Mouse (Mus musculus): ENCODE measurements at regions not wholly inside any gene's neighbourhood (a gene's known extent, or its start where the extent isn't known, plus 50 kb on each side); places are given as distances from the start of the nearest gene placed in this dataset.

GRCm38 (mm10) chr13:28571716-28572115, 314.4 kb downstream of the Gm11361 start:
- Histone ChIP-seq H3K27ac (no peak overlapping the region), H3K4me1 (replicated peaks; ENCODE audit: insufficient read depth, low read length) (no peaks in the 10 kb centered on the region), H3K36me3 (ENCODE audit: insufficient read depth, low read length) (no peaks in the 10 kb centered on the region), H3K27me3 (ENCODE audit: insufficient read depth, low read length) (no peaks in the 10 kb centered on the region), H3K4me2 (ENCODE audit: low read length) (no peak overlapping the region), H3K4me3 (replicated peaks; ENCODE audit: low read depth, low read length) (no peak overlapping the region), H3K9ac (ENCODE audit: low read depth, low read length) (no peak overlapping the region), H3K9me3 (replicated peaks; ENCODE audit: low read length) (no peaks in the 10 kb centered on the region)
- 82% methylated on average over 5 of the region's 5 CpGs for WGBS
- ATAC-seq (replicated peaks; ENCODE audit: low FRiP score, low read depth) (no peak), DNase-seq (ENCODE audit: low spot score) (no peak)
- TF ChIP-seq CTCF (IDR thresholded peaks at IDR 0.05; ENCODE audit: low read depth): no peak

- H3K27ac ChIP-seq: no peak overlapping the region
- H3K9me3 ChIP-seq (replicated peaks; ENCODE audit: low read length): no peaks in the 10 kb centered on the region
- TF ChIP-seq CTCF (IDR thresholded peaks at IDR 0.05; ENCODE audit: low read depth): no peak
- H3K4me1 ChIP-seq (replicated peaks; ENCODE audit: insufficient read depth, low read length): no peaks in the 10 kb centered on the region
- WGBS: 91% methylated on average over 2 of the region's 2 CpGs
- no peaks in the 10 kb centered on the region for H3K27me3 ChIP-seq (ENCODE audit: insufficient read depth, low read length)
- no peak overlapping the region for H3K9ac ChIP-seq (ENCODE audit: low read depth, low read length)
- no peak for ATAC-seq (replicated peaks; ENCODE audit: low FRiP score, low read depth)
- H3K36me3 ChIP-seq (ENCODE audit: insufficient read depth, low read length): no peaks in the 10 kb centered on the region
- no peak for DNase-seq (ENCODE audit: low spot score)
- no peak overlapping the region for H3K4me3 ChIP-seq (replicated peaks; ENCODE audit: low read depth, low read length)
- H3K4me2 ChIP-seq (ENCODE audit: low read length): no peak overlapping the region
Observed at GRCm38 (mm10) chr13:28563585-28563984, 306.3 kb downstream of the Gm11361 start.

- no peaks in the 10 kb centered on the region for H3K36me3 ChIP-seq (ENCODE audit: insufficient read depth, low read length)
- ATAC-seq (replicated peaks; ENCODE audit: low FRiP score, low read depth): no peak
- no peak overlapping the region for H3K4me2 ChIP-seq (ENCODE audit: low read length)
- H3K9me3 ChIP-seq (replicated peaks; ENCODE audit: low read length): no peaks in the 10 kb centered on the region
- no peak overlapping the region for H3K9ac ChIP-seq (ENCODE audit: low read depth, low read length)
- no peaks in the 10 kb centered on the region for H3K27me3 ChIP-seq (ENCODE audit: insufficient read depth, low read length)
- no peak overlapping the region for H3K4me3 ChIP-seq (replicated peaks; ENCODE audit: low read depth, low read length)
- no peak overlapping the region for H3K27ac ChIP-seq
- no peak for DNase-seq (ENCODE audit: low spot score)
- no peaks in the 10 kb centered on the region for H3K4me1 ChIP-seq (replicated peaks; ENCODE audit: insufficient read depth, low read length)
- WGBS: 80% methylated on average over 2 of the region's 2 CpGs
- TF ChIP-seq CTCF (IDR thresholded peaks at IDR 0.05; ENCODE audit: low read depth): no peak
Observed at GRCm38 (mm10) chr13:28560081-28560480, 302.8 kb downstream of the Gm11361 start.

- WGBS: 66% methylated on average over 4 of the region's 4 CpGs
- Histone ChIP-seq H3K27me3 (ENCODE audit: insufficient read depth, low read length) (no peaks in the 10 kb centered on the region), H3K4me2 (ENCODE audit: low read length) (no peak overlapping the region), H3K4me1 (replicated peaks; ENCODE audit: insufficient read depth, low read length) (0 out of 2 replicates have a peak, but pooled peaks cover 7% of the 10 kb centered on the region), H3K36me3 (ENCODE audit: insufficient read depth, low read length) (no peaks in the 10 kb centered on the region), H3K9me3 (replicated peaks; ENCODE audit: low read length) (no peaks in the 10 kb centered on the region), H3K4me3 (replicated peaks; ENCODE audit: low read depth, low read length) (no peak overlapping the region), H3K27ac (no peak overlapping the region), H3K9ac (ENCODE audit: low read depth, low read length) (no peak overlapping the region)
- no peak for DNase-seq (ENCODE audit: low spot score)
- ATAC-seq (replicated peaks; ENCODE audit: low FRiP score, low read depth): no peak
- TF ChIP-seq CTCF (IDR thresholded peaks at IDR 0.05; ENCODE audit: low read depth): no peak
Observed at GRCm38 (mm10) chr13:28557032-28557570, 299.8 kb downstream of the Gm11361 start.

DNA sequence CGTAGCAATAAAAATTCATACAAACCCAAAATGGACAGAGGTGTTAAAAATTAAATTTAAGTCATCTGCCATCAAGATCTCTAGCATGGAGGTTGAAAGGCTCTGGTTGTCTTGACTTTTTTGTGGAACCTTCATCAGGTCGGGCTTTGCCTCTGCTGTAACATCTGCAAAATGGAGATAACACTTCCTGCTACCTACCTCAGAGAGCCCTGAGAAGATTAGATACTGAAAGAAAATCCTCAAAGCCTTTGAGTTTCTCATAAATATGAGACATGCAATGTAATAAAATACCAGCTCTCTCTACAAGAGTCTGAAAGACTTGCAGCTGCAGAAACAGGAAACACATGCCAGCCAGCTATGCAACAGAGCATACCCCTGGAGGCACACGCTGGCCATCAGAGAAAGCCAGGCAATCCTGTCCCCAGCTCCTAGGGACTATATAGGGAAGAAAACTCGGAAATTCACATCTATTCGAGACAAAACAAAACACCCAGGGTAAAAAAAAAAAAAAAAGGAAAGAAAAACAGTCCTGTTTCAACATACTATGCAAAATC, 299.1 kb downstream of the Gm11361 start:
- Histone ChIP-seq H3K9me3 (replicated peaks; ENCODE audit: low read length) (no peaks in the 10 kb centered on the region), H3K4me1 (replicated peaks; ENCODE audit: insufficient read depth, low read length) (0 out of 2 replicates have a peak, but pooled peaks cover 7% of the 10 kb centered on the region), H3K4me2 (ENCODE audit: low read length) (no peak overlapping the region), H3K27ac (no peak overlapping the region), H3K36me3 (ENCODE audit: insufficient read depth, low read length) (no peaks in the 10 kb centered on the region), H3K27me3 (ENCODE audit: insufficient read depth, low read length) (no peaks in the 10 kb centered on the region), H3K4me3 (replicated peaks; ENCODE audit: low read depth, low read length) (no peak overlapping the region), H3K9ac (ENCODE audit: low read depth, low read length) (no peak overlapping the region)
- TF ChIP-seq CTCF (IDR thresholded peaks at IDR 0.05; ENCODE audit: low read depth): no peak
- WGBS: 39% methylated on average over 5 of the region's 5 CpGs
- ATAC-seq (replicated peaks; ENCODE audit: low FRiP score, low read depth) (no peak), DNase-seq (ENCODE audit: low spot score) (no peak)

- DNase-seq (ENCODE audit: low spot score): no peak
- Histone ChIP-seq H3K4me1 (replicated peaks; ENCODE audit: insufficient read depth, low read length) (0 out of 2 replicates have a peak, but pooled peaks cover 7% of the 10 kb centered on the region), H3K4me2 (ENCODE audit: low read length) (no peak overlapping the region), H3K9ac (ENCODE audit: low read depth, low read length) (no peak overlapping the region), H3K27ac (no peak overlapping the region), H3K9me3 (replicated peaks; ENCODE audit: low read length) (no peaks in the 10 kb centered on the region), H3K27me3 (ENCODE audit: insufficient read depth, low read length) (no peaks in the 10 kb centered on the region), H3K4me3 (replicated peaks; ENCODE audit: low read depth, low read length) (no peak overlapping the region), H3K36me3 (ENCODE audit: insufficient read depth, low read length) (no peaks in the 10 kb centered on the region)
- ATAC-seq (replicated peaks; ENCODE audit: low FRiP score, low read depth): no peak
- TF ChIP-seq CTCF (IDR thresholded peaks at IDR 0.05; ENCODE audit: low read depth): no peak
- 53% methylated on average over 12 of the region's 12 CpGs for WGBS
Observed at GRCm38 (mm10) chr13:28554143-28554830, 297.0 kb downstream of the Gm11361 start.
